Mouse (Mus musculus) neural tube, embryonic 12.5 days (tissue): ENCODE measurements around the gene Clec2i. TPM values are rescaled to one million over a fixed set of nuclear protein-coding genes. Genes with fewer than 3 reads are reported as not detected.
A peak's percentile ranks its signal among the peaks of the same experiment; 100 is the strongest.
"Not testable (repeated sequence)": the region's sequence is repeated elsewhere in the genome, so short reads cannot be mapped to it uniquely, and the experiment has no call there.

Source experiments
- ATAC-seq: fragments of 200-750 bp; cut with Nextera tagmentation; 2 replicates; pipeline ENCODE4 v1.8.0; 2017; ENCODE audit warnings: low read depth, mild to moderate bottlenecking, moderate TSS enrichment, moderate library complexity; ENCODE audit not compliant: low FRiP score
- H3K27ac ChIP-seq: fragments of 300-500 bp; sonication (generic); 2 replicates; pipeline ENCODE4 v1.5.1; 2016
- H3K27me3 ChIP-seq: fragments of 300-500 bp; sonication (generic); replicated peaks from 2 replicates; pipeline ENCODE4 v1.6.1; 2016; ENCODE audit warnings: mild to moderate bottlenecking
- H3K36me3 ChIP-seq: fragments of 300-500 bp; sonication (generic); 2 replicates; pipeline ENCODE4 v1.6.1; 2016; ENCODE audit warnings: mild to moderate bottlenecking
- H3K4me1 ChIP-seq: fragments of 300-500 bp; sonication (generic); 2 replicates; pipeline ENCODE4 v1.6.1; 2016
- H3K4me2 ChIP-seq: fragments of 300-500 bp; sonication (generic); replicated peaks from 2 replicates; pipeline ENCODE4 v1.6.1; 2016; ENCODE audit warnings: mild to moderate bottlenecking
- H3K4me3 ChIP-seq: fragments of 300-500 bp; sonication (generic); 2 replicates; pipeline ENCODE4 v1.5.1; 2016
- H3K9ac ChIP-seq: fragments of 300-500 bp; sonication (generic); 2 replicates; pipeline ENCODE4 v1.6.1; 2016; ENCODE audit warnings: mild to moderate bottlenecking
- H3K9me3 ChIP-seq: fragments of 300-500 bp; sonication (generic); 2 replicates; pipeline ENCODE4 v1.6.1; 2016; ENCODE audit warnings: mild to moderate bottlenecking
- WGBS: fragments of 180-500 bp; shearing (Covaris S2); methylation state at CpG from one replicate; pipeline ENCODE4 v1.1.7; 2016; 5-methylcytosine and 5-hydroxymethylcytosine counted together
- polyA plus RNA-seq: library from polyadenylated mRNA; unstranded; fragments of >200 nt; fragmentation: Nextera tagmentation; extraction: Ambion mirVana; gene quantifications from 2 replicates; pipeline ENCODE4 v1.2.1, GENCODE M21; 2016

Clec2i gene
- polyA plus RNA-seq: not detected in 2 replicates

GRCm38 (mm10) chr6:128887091-128887790, at the start of gene Clec2i:
Clec2i (plus strand) TSS chr6:128887588.
- H3K4me1 ChIP-seq, H3K4me3 ChIP-seq, H3K9me3 ChIP-seq, ATAC-seq, H3K27ac ChIP-seq, H3K27me3 ChIP-seq, H3K9ac ChIP-seq, H3K4me2 ChIP-seq, H3K36me3 ChIP-seq: not testable (repeated sequence)
- WGBS: 87% methylated on average over 6 of the region's 6 CpGs

- H3K36me3 ChIP-seq: no peaks in the 10 kb centered on the region
- peak overlapping the region; percentile 47; the same call in 1 of the 2 replicates for H3K27ac ChIP-seq
- peaks cover 9% of the 10 kb centered on the region; the same call in 1 of the 2 replicates for H3K4me1 ChIP-seq
- no peaks in the 10 kb centered on the region for H3K27me3 ChIP-seq
- H3K4me3 ChIP-seq: peak overlapping the region; percentile 60
- WGBS: 1% methylated on average over 49 of the region's 49 CpGs
- H3K9ac ChIP-seq: peak overlapping the region; percentile 64
- peak overlapping the region; percentile 65 for H3K4me2 ChIP-seq
- no peaks in the 10 kb centered on the region for H3K9me3 ChIP-seq
- peak; percentile 62 for ATAC-seq
Observed at GRCm38 (mm10) chr6:128838342-128839265, 48.8 kb upstream of the Clec2i start.

DNA sequence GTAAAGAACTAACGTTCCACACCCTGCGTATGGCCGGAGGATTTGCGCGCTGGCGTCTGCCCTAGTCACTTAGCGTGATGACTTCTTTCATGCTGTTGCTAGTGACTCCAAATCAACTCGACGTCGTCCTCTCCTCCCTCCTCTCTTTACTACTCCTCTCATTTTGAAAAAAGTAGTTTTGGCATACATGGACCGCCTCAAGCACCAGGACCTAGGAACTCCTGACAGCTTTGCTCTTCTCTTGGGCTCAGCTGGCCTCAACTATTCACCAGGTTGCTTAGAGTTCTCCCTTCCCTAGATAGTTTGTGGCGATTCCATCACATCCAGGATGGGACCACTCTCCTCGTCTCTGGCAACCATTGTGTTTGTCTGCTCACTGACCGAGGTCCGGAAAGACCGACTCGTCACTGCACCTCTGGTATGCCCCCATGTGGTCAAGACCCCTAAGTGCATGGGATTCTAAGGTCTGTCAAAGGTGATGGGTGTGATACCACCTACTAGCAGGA, 48.1 kb upstream of the Clec2i start:
- Histone ChIP-seq H3K4me2 (peak overlapping the region; percentile 65), H3K36me3 (no peaks in the 10 kb centered on the region), H3K9me3 (no peaks in the 10 kb centered on the region), H3K4me3 (peak overlapping the region; percentile 60), H3K4me1 (peaks cover 9% of the 10 kb centered on the region; the same call in 1 of the 2 replicates), H3K27me3 (no peaks in the 10 kb centered on the region), H3K27ac (no peak overlapping the region; the same call in 1 of the 2 replicates), H3K9ac (peak overlapping the region; percentile 33)
- ATAC-seq: peak; percentile 6; the same call in 1 of the 2 replicates
- WGBS: under 1% methylated on average over 17 of the region's 17 CpGs

DNA sequence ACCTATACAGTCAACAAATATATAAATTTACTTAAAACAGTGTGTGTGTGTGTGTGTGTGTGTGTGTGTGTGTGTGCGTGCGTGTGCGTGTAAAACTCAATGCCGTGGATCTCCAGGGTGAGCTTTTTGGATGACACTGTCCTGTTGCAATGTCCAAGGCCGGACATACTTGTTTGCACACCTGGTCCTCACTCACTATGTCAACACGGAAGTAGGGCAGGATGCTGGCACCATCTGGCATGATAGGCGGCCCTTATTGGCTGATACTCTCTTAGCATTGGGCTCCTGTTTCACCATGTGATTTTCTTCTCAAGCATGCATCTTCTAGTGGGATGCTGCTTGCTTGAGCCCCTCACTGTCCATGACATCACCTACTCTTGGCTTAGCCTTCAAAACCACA, 47.5 kb upstream of the Clec2i start:
- Histone ChIP-seq H3K27me3 (no peaks in the 10 kb centered on the region), H3K36me3 (no peaks in the 10 kb centered on the region), H3K4me3 (no peak overlapping the region), H3K27ac (no peak overlapping the region), H3K4me1 (peaks cover 9% of the 10 kb centered on the region; the same call in 1 of the 2 replicates), H3K4me2 (peak overlapping the region; percentile 65), H3K9ac (peak overlapping the region; percentile 33; the same call in 1 of the 2 replicates), H3K9me3 (no peaks in the 10 kb centered on the region)
- 74% methylated on average over 7 of the region's 7 CpGs for WGBS
- ATAC-seq: no peak

DNA sequence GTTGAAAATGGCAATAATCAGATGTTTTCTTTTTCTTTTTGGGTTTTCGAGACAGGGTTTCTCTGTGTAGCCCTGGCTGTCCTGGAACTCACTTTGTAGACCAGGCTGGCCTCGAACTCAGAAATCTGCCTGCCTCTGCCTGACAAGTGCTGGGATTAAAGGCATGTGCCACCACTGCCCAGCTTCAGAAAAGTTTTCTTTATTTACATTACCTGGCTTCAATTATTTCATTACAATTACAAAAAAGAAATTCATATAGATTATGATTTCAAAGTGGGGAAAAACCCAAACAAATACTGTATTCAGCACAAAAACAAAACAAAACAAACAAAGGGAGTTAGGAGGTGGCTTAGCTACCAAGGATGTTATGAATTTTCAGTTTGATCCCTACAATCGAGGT, 46.7 kb upstream of the Clec2i start:
- H3K27ac ChIP-seq, H3K9ac ChIP-seq, H3K4me1 ChIP-seq, H3K4me3 ChIP-seq, H3K9me3 ChIP-seq, H3K27me3 ChIP-seq, H3K36me3 ChIP-seq, ATAC-seq, H3K4me2 ChIP-seq: not testable (repeated sequence)
- 84% methylated on average over 3 of the region's 3 CpGs for WGBS

- no peak for ATAC-seq
- peak overlapping the region; percentile 73; the same call in 1 of the 2 replicates for H3K4me3 ChIP-seq
- no peaks in the 10 kb centered on the region for H3K36me3 ChIP-seq
- peak overlapping the region; percentile 62 for H3K4me2 ChIP-seq
- 52% methylated on average over 4 of the region's 4 CpGs for WGBS
- H3K9ac ChIP-seq: no peak overlapping the region
- peaks cover 9% of the 10 kb centered on the region; the same call in 1 of the 2 replicates for H3K4me1 ChIP-seq
- H3K27ac ChIP-seq: no peak overlapping the region
- H3K9me3 ChIP-seq: no peaks in the 10 kb centered on the region
- H3K27me3 ChIP-seq: no peaks in the 10 kb centered on the region
Observed at GRCm38 (mm10) chr6:128841327-128842089, 45.9 kb upstream of the Clec2i start.

DNA sequence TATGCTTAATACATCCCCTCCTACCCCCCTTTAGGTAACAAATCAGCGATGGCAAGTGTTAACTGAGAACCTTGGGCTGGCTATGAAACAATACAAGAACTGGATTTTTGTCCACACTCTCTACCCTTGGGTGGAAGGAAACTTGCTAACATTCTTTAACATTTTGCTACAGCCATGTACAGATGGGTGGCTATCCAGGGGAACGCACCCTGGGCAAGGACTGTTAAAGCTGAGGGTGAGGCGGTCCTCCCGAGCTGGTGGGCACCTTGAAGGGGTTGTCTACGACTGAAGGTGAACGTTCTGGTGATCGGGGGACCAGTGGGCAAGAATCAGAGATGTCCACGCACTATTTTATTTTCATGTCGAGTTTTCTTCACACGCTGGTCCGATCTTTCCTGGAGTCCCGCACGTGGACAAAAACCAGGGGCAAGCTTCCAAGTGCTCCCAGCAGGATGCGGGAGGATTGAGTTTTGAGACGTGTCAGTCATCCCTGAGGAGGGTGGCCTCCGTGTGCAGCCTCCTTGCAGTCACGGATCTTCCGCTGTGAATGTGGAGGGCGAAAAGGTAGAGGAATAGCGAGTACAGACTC, 44.9 kb upstream of the Clec2i start:
- no peak for ATAC-seq
- H3K4me3 ChIP-seq: peak overlapping the region; percentile 73
- peak overlapping the region; percentile 42 for H3K27ac ChIP-seq
- no peaks in the 10 kb centered on the region for H3K9me3 ChIP-seq
- peak overlapping the region; percentile 62 for H3K4me2 ChIP-seq
- peaks cover 6% of the 10 kb centered on the region; the same call in 1 of the 2 replicates for H3K4me1 ChIP-seq
- no peaks in the 10 kb centered on the region for H3K36me3 ChIP-seq
- under 1% methylated on average over 20 of the region's 20 CpGs for WGBS
- no peaks in the 10 kb centered on the region for H3K27me3 ChIP-seq
- H3K9ac ChIP-seq: peak overlapping the region; percentile 75

- peak overlapping the region; percentile 62 for H3K4me2 ChIP-seq
- H3K4me3 ChIP-seq: peak overlapping the region; percentile 73
- H3K4me1 ChIP-seq: 0 out of 2 replicates have a peak, but pooled peaks cover 5% of the 10 kb centered on the region
- no peaks in the 10 kb centered on the region for H3K27me3 ChIP-seq
- peak overlapping the region; percentile 74; the same call in 1 of the 2 replicates for H3K27ac ChIP-seq
- ATAC-seq: peak; percentile 78
- H3K36me3 ChIP-seq: no peaks in the 10 kb centered on the region
- H3K9ac ChIP-seq: peak overlapping the region; percentile 75
- no peaks in the 10 kb centered on the region for H3K9me3 ChIP-seq
- WGBS: under 1% methylated on average over 44 of the region's 44 CpGs
Observed at GRCm38 (mm10) chr6:128842945-128843478, 44.4 kb upstream of the Clec2i start.

GRCm38 (mm10) chr6:128843479-128843992, 43.9 kb upstream of the Clec2i start:
- H3K9me3 ChIP-seq: no peaks in the 10 kb centered on the region
- under 1% methylated on average over 22 of the region's 22 CpGs for WGBS
- no peaks in the 10 kb centered on the region for H3K27me3 ChIP-seq
- H3K4me2 ChIP-seq: peak overlapping the region; percentile 62
- 0 out of 2 replicates have a peak, but pooled peaks cover 5% of the 10 kb centered on the region for H3K4me1 ChIP-seq
- H3K27ac ChIP-seq: peak overlapping the region; percentile 74; the same call in 1 of the 2 replicates
- ATAC-seq: peak; percentile 44
- H3K9ac ChIP-seq: peak overlapping the region; percentile 51
- H3K36me3 ChIP-seq: no peaks in the 10 kb centered on the region
- H3K4me3 ChIP-seq: peak overlapping the region; percentile 73

DNA sequence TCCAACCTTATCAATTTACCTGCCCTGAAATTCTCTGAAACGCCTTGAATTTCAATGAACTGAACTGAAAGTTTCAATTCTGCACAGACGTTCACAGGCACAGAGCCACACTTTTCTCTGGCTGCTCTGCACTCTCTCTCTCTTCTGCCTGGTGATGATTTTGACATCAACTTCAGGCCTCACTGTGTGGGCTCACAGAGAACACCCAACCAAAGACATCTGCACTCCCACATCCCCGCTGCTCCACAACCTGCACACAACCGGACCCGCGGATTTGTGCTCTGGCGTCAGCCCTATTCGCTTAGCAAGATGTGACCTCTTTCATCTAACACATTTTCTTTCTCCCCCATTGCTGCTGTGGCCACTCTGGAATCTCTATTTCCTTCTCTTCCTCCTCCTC, 43.3 kb upstream of the Clec2i start:
- Histone ChIP-seq H3K36me3 (no peaks in the 10 kb centered on the region), H3K4me3 (peak overlapping the region; percentile 73; the same call in 1 of the 2 replicates), H3K9me3 (no peaks in the 10 kb centered on the region), H3K4me1 (0 out of 2 replicates have a peak, but pooled peaks cover 5% of the 10 kb centered on the region), H3K27me3 (no peaks in the 10 kb centered on the region), H3K4me2 (peak overlapping the region; percentile 62), H3K27ac (no peak overlapping the region), H3K9ac (no peak overlapping the region; the same call in 1 of the 2 replicates)
- ATAC-seq: no peak
- 40% methylated on average over 8 of the region's 8 CpGs for WGBS
